Mouse (Mus musculus) bone marrow, adult 2 months (tissue): ENCODE measurements around the gene Zcchc24.

Experiments
- CTCF ChIP-seq: fragments of 200-500 bp; IDR thresholded peaks from 2 replicates; pipeline ENCODE4 v1.5.1; 2011; ENCODE audit warnings: low read length, control low read depth; ENCODE audit not compliant: control insufficient read depth, insufficient read depth
- POLR2A ChIP-seq: fragments of 200-500 bp; IDR thresholded peaks from 2 replicates; pipeline ENCODE4 v1.6.1; 2011; ENCODE audit warnings: low read depth, mild to moderate bottlenecking, control low read depth, low read length, borderline replicate concordance; ENCODE audit not compliant: control insufficient read depth

DNA sequence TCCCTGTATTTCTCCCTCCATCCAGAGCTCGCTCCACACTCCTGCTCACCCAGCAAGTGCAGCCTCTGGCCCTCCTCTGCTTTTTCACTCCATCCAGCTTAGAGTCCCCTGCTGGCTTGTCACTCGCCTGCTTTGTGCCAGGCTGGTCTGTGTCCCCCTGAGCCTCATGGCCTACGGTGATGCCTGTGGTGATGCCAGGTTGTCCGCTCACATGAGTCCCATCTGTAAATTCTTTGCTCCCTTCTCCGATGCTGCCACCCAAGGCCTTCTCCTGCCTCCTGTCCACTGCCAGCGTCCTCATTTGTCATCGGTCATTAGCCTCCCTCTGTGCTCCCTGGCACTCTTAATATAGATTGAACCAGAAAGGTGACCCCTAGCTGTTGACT, 104.5 kb downstream of the Zcchc24 start:
- TF ChIP-seq POLR2A (no peak), CTCF (no peak)
